Comparison of ENCODE assay signal across 7 mouse cellular contexts in genomic region chr14:16366174-16366889, GRCm38 (mm10). TPM values are rescaled to one million over a fixed set of nuclear protein-coding genes. Genes with fewer than 3 reads are reported as not detected.
DNase-seq lines count a peak whose midpoint lies in the region; ATAC-seq lines count a peak whose summit lies in the region.

No protein-coding gene starts in this region.

- H3K4me1 ChIP-seq in hindbrain, embryonic 15.5 days (replicated peaks) = peaks cover 32% of the 10 kb centered on the region
- H3K4me1 ChIP-seq in midbrain, embryonic 12.5 days = peaks cover 19% of the 10 kb centered on the region

- intact Hi-C loops in left cerebral cortex, postnatal 14 days (cut with DNase I) = no loop called here

- H3K4me2 ChIP-seq in hindbrain, embryonic 15.5 days = peak overlapping the region; percentile 78
- peak overlapping the region; percentile 77 for H3K4me2 ChIP-seq in midbrain, embryonic 12.5 days (replicated peaks)

- peak overlapping the region; percentile 96 for H3K9ac ChIP-seq in hindbrain, embryonic 15.5 days
- peak overlapping the region; percentile 98 for H3K9ac ChIP-seq in midbrain, embryonic 12.5 days (replicated peaks)

- H3K27ac ChIP-seq in hindbrain, embryonic 15.5 days (replicated peaks) = peak overlapping the region; percentile 98
- H3K27ac ChIP-seq in midbrain, embryonic 12.5 days (replicated peaks) = peak overlapping the region; percentile 99

- DNase-seq in retina, embryonic 14.5 days (ENCODE audit: low spot score) = peak; percentile 60
- no peak for DNase-seq in retina, postnatal 1 day
- DNase-seq in embryo, embryonic 11 days = peak; percentile 61
- DNase-seq in yolk sac, embryonic 10.5 days (ENCODE audit: low spot score) = no peak
- no peak for DNase-seq in left cerebral cortex, postnatal 14 days (ENCODE audit: low spot score in 2 of 2)

- no peaks in the 10 kb centered on the region for H3K27me3 ChIP-seq in hindbrain, embryonic 15.5 days
- H3K27me3 ChIP-seq in midbrain, embryonic 12.5 days = no peaks in the 10 kb centered on the region

- H3K36me3 ChIP-seq in hindbrain, embryonic 15.5 days = no peaks in the 10 kb centered on the region
- H3K36me3 ChIP-seq in midbrain, embryonic 12.5 days = 0 out of 2 replicates have a peak, but pooled peaks cover 4% of the 10 kb centered on the region

- H3K9me3 ChIP-seq in hindbrain, embryonic 15.5 days = no peaks in the 10 kb centered on the region
- H3K9me3 ChIP-seq in midbrain, embryonic 12.5 days = no peaks in the 10 kb centered on the region

- peak overlapping the region; percentile 80 for H3K4me3 ChIP-seq in hindbrain, embryonic 15.5 days
- peak overlapping the region; percentile 97 for H3K4me3 ChIP-seq in midbrain, embryonic 12.5 days

- 14% methylated on average over 16 of the region's 16 CpGs for WGBS in hindbrain, embryonic 15.5 days
- WGBS in midbrain, embryonic 12.5 days = 22% methylated on average over 16 of the region's 16 CpGs

- no peak; the same call in 1 of the 2 replicates for ATAC-seq in hindbrain, embryonic 15.5 days (ENCODE audit: low FRiP score, low read depth)
- no peak; the same call in 1 of the 2 replicates for ATAC-seq in midbrain, embryonic 12.5 days (ENCODE audit: low FRiP score, low read depth)

RNA-seq across cellular contexts. Expression of gene Top2b, which starts 1.4 kb away (rescaled TPM):
- polyA plus RNA-seq in hindbrain, embryonic 15.5 days (2015; fragmentation: Nextera tagmentation; extraction: Ambion mirVana) = 73.4 and 83.8 TPM in 2 replicates
- polyA plus RNA-seq in midbrain, embryonic 12.5 days (2016; fragmentation: Nextera tagmentation; extraction: Ambion mirVana) = 173 and 199 TPM in 2 replicates
- total RNA-seq in left cerebral cortex, postnatal 14 days (2021) = 100 to 1,000 TPM; 119 to 127 TPM

Comparison
In these comparisons a context has a peak if more than half of its experiments do, and no peak if none do; other contexts are left out.
1. DNase-seq: peak in retina, embryonic 14.5 days (single experiment) and embryo, embryonic 11 days (single experiment); none in retina, postnatal 1 day (single experiment), yolk sac, embryonic 10.5 days (single experiment) and left cerebral cortex, postnatal 14 days (0 of 2).